Mouse (Mus musculus): ENCODE measurements around the gene Nexn. TPM values are rescaled to one million over a fixed set of nuclear protein-coding genes. Genes with fewer than 3 reads are reported as not detected.
"Not testable (repeated sequence)": the region's sequence is repeated elsewhere in the genome, so short reads cannot be mapped to it uniquely, and the experiment has no call there.

The Nexn gene
- total RNA-seq, 2 experiments from 2014 or later: 284 to 289 TPM

DNA sequence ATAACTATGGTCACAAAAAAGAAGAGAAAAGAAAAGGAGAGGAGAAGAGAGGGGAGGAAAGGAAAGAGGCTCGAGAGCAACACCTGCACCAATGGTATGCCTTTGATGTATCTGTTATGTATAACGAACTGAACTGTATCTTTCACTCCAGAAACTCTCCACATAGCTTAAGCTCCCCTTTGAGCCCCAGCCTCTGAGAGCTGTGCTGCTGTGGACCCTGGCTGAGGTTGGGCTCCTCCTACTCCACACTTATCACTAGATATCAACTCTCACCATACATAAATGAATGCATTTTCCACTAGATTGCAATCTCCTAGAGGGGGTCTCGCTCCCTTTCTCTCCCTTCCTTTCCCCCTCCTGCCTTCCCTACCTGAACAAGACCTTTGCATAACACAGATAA lies 62.2 kb downstream of the Nexn start:
- DNase-seq: no peak
- intact Hi-C loops (cut with DNase I): no loop called here

DNA sequence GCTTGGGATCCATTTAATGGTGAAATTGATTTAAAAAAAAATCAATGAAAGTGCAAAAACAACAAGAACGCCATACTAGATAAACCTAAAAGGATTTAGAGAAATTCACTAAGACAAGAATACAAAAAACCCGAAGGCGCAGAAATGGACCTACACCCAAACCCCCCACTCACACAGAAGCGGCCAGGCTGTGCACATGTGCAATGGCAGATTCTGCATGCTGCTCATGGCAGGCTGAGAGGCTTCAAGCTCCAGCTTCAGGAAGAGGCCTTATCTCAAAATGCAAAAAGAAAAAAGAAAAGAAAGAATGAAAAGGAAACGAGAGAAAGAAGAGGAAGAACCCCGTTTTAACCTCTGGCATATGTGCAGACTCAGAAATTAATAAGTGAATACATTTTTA lies 62.7 kb downstream of the Nexn start:
- DNase-seq: no peak
- intact Hi-C loops (cut with DNase I): no loop called here

DNA sequence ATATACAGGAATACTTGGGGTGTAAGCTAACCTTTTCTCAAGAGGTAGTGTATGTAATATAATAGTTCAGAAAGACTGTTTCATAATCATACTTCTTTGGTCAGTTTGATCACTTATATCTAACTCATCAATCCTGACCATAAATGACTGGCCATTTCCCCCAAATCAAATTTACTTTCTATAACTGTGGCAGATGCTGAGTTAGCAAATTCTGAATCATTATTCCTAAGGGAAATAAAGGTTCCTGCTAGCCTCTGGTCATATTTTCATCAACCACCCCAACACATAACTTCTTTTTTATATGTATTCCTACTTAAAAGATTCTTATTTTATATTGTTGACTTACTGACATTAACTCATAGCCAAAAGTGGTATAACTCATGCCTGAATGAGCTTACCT lies 63.2 kb downstream of the Nexn start:
- intact Hi-C loops (cut with DNase I): no loop called here
- no peak for DNase-seq

DNA sequence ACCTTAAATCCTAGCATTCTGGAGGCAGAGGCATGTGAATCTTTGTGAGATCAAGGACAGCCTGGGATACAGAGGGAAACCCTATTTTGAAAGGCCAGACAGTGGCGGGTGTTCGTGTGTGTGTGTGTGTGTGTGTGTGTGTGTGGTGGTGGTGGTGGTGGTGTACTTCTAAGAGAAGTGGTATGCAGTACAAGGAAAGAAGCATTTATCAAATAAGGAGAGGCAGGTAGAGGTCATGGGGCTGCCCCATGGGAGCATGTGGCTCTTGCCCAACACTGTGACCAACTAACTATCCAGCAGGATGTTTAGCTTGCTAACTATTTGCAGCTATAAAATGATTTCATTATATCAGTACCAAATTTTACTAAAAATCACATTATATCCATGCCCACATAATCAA lies 64.5 kb downstream of the Nexn start:
- intact Hi-C loops (cut with DNase I): no loop called here

DNA sequence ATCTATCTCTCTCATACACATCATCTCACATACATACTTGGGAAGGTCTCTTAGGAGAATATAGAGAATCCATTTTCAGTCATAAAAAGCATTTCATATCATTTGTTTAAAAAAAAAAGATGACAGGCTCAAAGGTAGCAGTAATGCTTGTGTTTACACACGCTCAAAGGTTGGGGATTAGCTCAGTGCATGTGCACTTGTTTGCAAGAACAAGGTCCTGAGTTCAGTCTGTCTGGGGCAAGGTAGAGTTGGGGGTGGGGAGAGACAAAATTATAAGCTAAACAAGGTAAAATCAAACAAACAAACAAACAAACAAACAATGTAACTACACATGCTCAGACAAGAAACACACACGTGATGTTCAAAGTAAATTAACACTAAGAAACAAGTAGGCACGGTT lies 65.0 kb downstream of the Nexn start:
- DNase-seq: no peak
- intact Hi-C loops (cut with DNase I): no loop called here

More for the DNA sequence above, 64.5 kb downstream of the Nexn start:
- DNase-seq: no peak

DNA sequence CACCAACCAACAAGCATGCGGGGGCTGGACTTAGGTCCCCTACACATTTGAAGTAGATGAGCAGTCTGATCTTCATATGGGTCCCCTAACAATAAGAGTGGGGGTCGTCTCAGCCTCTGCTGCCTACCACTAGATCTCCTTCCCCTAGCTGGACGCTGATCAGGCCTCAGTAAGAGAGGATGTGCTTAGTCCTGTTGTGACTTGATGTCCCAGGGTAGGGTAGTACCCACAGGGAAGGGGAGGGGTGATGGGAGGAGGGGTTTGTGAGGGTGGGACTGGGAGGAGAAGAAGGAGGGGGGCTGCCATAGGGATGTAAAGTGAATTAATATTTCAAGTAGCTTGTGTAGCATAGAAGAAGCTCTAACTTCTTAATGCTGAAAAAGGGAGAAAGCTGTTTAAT lies 67.0 kb downstream of the Nexn start:
- DNase-seq: no peak
- intact Hi-C loops (cut with DNase I): loop anchor here (10.0 kb wide), 1 partner anchor 284 kb away; no protein-coding TSS in a partner anchor

DNA sequence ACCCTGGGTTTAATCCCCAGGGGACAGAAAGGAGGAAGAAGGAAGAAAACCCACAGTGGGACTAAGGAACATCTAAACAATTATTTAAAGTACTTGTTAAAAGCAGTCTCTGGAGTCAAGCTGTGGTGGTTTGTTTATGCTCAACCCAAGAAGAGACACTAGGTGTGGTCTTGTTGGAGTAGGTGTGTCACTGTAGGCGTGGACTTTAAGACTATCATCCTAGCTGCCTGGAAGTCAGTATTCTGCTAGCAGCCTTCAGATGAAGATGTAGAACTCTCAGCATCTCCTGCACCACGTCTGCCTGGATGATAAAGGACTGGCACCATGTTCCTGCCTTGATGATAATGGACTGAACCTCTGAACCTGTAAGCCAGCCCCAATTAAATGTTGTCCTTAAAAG lies 68.9 kb downstream of the Nexn start:
- intact Hi-C loops (cut with DNase I): loop anchor here (10.0 kb wide), 1 partner anchor 282 kb away; no protein-coding TSS in a partner anchor

DNA sequence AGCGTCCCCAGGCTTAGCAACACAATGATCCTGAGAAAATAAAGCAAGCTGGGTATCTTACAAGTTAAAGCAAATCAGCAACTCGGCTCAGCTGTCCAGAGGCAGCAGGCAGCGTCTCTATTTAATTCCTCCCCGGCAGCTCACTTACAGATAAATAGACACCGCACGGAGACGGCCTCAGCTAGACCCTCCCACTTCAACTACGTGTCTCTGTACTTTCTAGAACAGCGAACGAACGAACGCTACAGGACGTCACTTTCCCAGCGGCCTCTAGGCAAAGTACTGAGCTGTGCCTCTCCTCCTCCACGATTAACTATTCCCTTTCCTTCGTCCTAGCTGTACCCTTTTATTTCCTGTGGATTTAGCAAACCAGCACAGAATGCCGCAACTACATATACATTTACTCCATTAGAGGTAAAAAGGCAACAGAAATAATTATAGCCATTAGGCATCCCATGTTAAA lies 72.5 kb downstream of the Nexn start:
- DNase-seq: peak; percentile 91 to 94
- intact Hi-C loops (cut with DNase I): loop anchor here (1.0 to 10.0 kb wide), 2 partner anchors 17 to 279 kb away; partner anchors contain the start of genes Dnajb4 and Fubp1

More for the DNA sequence above, 68.9 kb downstream of the Nexn start:
- not testable (repeated sequence) for DNase-seq

DNA sequence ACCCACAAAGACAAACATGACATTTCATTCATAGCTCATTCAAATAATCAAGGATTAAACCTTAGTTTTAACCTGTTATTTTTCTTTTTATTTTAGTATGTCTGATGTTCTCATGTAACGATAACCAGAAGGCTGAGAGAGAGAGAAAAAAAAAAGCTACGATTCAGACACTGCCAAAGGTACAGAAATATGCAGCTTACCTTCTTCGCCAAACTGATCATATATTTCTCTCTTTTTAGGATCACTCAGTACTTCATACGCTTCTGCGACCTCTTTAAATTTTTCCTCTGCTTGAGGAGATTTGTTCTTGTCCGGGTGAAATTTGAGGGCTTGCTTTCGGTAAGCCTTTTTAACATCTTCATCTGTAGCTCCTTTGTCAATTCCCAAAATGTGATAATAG lies 73.0 kb downstream of the Nexn start:
- intact Hi-C loops (cut with DNase I): loop anchor here (1.0 to 10.0 kb wide), 2 partner anchors 17 to 278 kb away; partner anchors contain the start of genes Dnajb4 and Fubp1
- DNase-seq: no peak

DNA sequence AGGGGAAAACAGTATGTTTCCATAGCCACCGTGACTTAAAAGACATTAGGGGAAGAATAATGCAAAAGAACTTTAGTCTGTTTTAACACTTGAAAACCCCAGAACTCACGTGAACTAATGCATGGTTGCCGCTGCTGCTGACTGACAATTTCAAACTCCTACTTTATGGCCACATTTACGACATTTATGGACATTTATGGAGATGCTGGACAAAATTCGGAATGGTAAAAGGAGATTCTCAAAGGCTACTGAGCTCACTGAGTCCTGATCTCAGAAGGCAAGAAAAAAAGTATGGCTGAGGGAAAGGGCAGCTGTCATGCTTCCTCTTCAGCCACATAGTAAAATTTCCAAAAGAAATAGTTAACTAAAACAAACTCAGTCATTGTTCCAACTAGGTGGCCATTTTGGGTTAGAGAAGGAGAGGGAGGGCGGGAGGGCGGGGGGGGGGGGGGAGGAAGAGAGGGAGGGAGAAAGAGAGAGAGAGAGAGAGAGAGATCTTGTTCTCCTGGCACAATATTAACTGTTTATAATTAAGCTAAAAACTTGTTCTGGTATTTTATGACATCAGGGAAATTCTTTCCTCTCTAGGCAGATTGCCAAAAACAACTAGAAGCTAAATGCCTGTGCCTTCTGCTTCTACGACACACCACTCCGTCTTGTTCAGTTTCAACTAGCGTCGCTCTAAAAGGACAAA lies 73.8 kb downstream of the Nexn start:
- intact Hi-C loops (cut with DNase I): loop anchor here (1.0 to 10.0 kb wide), 3 partner anchors 47 to 278 kb away; no protein-coding TSS in a partner anchor
- DNase-seq: peak; percentile 37 to 51

DNA sequence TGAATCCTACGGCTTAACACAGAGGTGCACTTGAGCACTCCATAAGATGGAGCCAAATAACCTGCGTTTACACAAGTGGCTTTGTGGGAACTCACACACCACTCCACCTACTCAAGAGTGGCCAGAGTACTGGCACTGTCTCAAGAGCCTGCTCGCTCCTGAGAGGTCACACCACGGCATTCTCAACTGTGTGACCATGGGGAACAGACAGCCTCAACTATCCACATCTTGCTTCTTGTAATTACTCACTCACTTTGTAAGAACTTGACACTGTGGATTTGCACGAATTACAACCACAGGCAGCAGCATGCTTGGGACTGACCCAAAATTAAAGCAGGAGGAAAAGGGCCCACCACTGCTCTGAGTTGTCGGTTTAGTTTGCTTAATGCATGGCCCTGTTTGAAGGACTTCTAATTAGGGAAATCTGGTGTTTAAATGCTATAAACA lies 74.3 kb downstream of the Nexn start:
- peak; percentile 68 to 80 for DNase-seq
- intact Hi-C loops (cut with DNase I): loop anchor here (1.0 to 10.0 kb wide), 3 partner anchors 47 to 277 kb away; no protein-coding TSS in a partner anchor

DNA sequence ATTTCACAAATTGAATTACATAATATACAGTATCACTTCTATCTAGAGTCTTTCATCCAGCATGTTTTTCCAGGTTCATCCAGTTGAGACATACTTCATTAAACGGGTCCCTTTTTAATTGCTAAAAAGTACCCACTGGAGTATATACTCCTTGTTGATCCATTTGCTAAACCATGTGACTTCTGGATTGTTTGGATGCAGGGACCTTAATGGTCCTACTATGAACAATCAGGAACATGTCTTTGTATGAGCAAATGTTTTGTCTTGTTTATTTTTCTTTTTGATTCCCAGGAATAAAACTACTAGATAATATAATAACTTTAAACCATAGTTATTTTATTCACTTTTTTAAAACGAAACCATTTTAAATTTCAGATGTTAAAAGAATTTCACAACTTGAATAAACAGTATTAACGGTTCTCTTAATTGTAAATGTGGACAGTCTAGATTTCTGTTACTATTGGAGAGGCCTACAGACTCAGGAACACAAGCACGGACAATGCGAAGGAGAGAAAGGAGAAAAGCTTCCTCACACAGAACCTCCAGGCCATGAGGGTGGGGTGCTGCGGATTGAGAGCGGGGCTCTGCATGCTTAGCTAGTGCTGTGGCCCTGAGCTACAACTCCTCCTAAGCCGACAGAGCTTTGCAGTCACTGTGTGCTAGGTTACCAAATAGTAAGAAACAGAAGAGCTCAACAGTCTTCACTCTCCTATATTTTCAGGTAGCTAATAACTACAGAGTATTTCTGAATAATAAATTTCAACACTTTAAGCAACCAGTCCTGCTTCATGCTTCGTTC lies 75.3 kb downstream of the Nexn start:
- DNase-seq: peak in 1 of 2 experiments; percentile 55
- intact Hi-C loops (cut with DNase I): loop anchor here (10.0 kb wide), 1 partner anchor 276 kb away; no protein-coding TSS in a partner anchor

DNA sequence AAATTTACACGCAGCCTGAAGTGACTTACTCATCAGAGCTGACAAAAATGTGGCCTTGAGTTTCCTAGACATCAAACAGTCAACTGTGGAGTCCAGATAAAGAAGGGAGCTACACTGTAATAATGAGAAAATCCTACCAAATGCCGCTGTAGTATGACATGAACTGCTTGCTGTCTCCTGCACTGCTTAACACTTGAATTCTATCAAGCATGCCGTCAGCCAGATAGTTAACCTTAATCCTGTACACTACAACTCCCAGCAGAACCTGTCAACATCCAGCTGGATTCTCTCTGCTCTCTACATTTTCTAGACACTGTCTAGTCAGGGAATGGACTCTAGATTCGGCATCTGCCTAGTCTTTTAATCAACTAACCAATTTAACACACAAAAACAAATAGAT lies 76.8 kb downstream of the Nexn start:
- intact Hi-C loops (cut with DNase I): no loop called here
- peak; percentile 49 to 62 for DNase-seq

Other genes with a start within 250 kb of the Nexn start
- 1 to 10 TPM; 3.8 to 5.4 TPM for gene Gipc2, start 100.1 kb downstream of the Nexn start, total RNA-seq (2021)
- gene Dnajb4, start 56.0 kb downstream of the Nexn start, total RNA-seq (2021): 10 to 100 TPM; 70.3 to 70.6 TPM
- 10 to 100 TPM; 82.2 to 90.6 TPM for gene Fubp1, start 55.9 kb downstream of the Nexn start, total RNA-seq (2021)
- 10 to 100 TPM; 13.3 to 15.6 TPM for gene Miga1, start 74.1 kb upstream of the Nexn start, total RNA-seq (2021)
- 10 to 100 TPM; 30.2 to 30.7 TPM for gene Usp33, start 80.1 kb upstream of the Nexn start, total RNA-seq (2021)
- gene Zzz3, start 129.1 kb upstream of the Nexn start, total RNA-seq (2021): 10 to 100 TPM; 29.2 to 33.3 TPM

Data from heart, postnatal 10 days (tissue).